Comparison of ENCODE assay signal across 28 mouse cellular contexts in genomic region chr1:65635315-65635714, GRCm38 (mm10).
"Had no signal": no experiment of that assay in that cellular context is flagged by ENCODE, and none has a peak within 500 bp of the region (broad histone marks: within the 10 kb centered on the region; RNA-seq: fewer than 3 reads in every experiment).

No protein-coding gene starts in this region.

- H3K36me3 ChIP-seq: embryonic facial prominence, embryonic 10.5 days; embryonic facial prominence, embryonic 12.5 days; embryonic facial prominence, embryonic 13.5 days; embryonic facial prominence, embryonic 15.5 days; forebrain, embryonic 10.5 days; forebrain, embryonic 12.5 days; forebrain, embryonic 15.5 days had no signal

- H3K27me3 ChIP-seq: embryonic facial prominence, embryonic 12.5 days; embryonic facial prominence, embryonic 13.5 days; embryonic facial prominence, embryonic 15.5 days; forebrain, embryonic 12.5 days; forebrain, embryonic 13.5 days; forebrain, embryonic 15.5 days had no signal

- H3K4me1 ChIP-seq: embryonic facial prominence, embryonic 10.5 days; embryonic facial prominence, embryonic 12.5 days; embryonic facial prominence, embryonic 13.5 days; embryonic facial prominence, embryonic 15.5 days; forebrain, embryonic 10.5 days; forebrain, embryonic 12.5 days; forebrain, embryonic 13.5 days; forebrain, embryonic 15.5 days had no signal

- DNase-seq: cerebellum, adult 8-10 months; cerebellum, adult 9-10 months; cerebellum, adult 9-11 months; cerebellum, postnatal 10 days; cerebellum, postnatal 14 days; cerebellum, postnatal 25 days; cerebellum, postnatal 36 days; embryo, embryonic 11 days; forebrain, postnatal 0 days; gastrocnemius, adult 2 months; gastrocnemius, postnatal 10 days; gastrocnemius, postnatal 14 days; gastrocnemius, postnatal 25 days; gastrocnemius, postnatal 36 days; heart, adult 11 months; heart, adult 18-20 months; heart, adult 2 months had no signal

- H3K9me3 ChIP-seq: embryonic facial prominence, embryonic 10.5 days; embryonic facial prominence, embryonic 12.5 days; embryonic facial prominence, embryonic 13.5 days; embryonic facial prominence, embryonic 15.5 days; forebrain, embryonic 10.5 days; forebrain, embryonic 12.5 days; forebrain, embryonic 13.5 days; forebrain, embryonic 15.5 days had no signal

- H3K4me2 ChIP-seq: embryonic facial prominence, embryonic 12.5 days; embryonic facial prominence, embryonic 13.5 days; embryonic facial prominence, embryonic 15.5 days; forebrain, embryonic 12.5 days; forebrain, embryonic 13.5 days; forebrain, embryonic 15.5 days had no signal

- H3K27ac ChIP-seq: embryonic facial prominence, embryonic 10.5 days; embryonic facial prominence, embryonic 12.5 days; embryonic facial prominence, embryonic 13.5 days; embryonic facial prominence, embryonic 15.5 days; forebrain, embryonic 10.5 days; forebrain, embryonic 12.5 days; forebrain, embryonic 13.5 days; forebrain, embryonic 15.5 days; gastrocnemius, adult 2 months; heart, adult 2 months had no signal

- H3K9ac ChIP-seq: embryonic facial prominence, embryonic 12.5 days; embryonic facial prominence, embryonic 13.5 days; embryonic facial prominence, embryonic 15.5 days; forebrain, embryonic 12.5 days; forebrain, embryonic 13.5 days; forebrain, embryonic 15.5 days; forebrain, postnatal 0 days had no signal

- H3K4me3 ChIP-seq: embryonic facial prominence, embryonic 10.5 days; embryonic facial prominence, embryonic 12.5 days; embryonic facial prominence, embryonic 13.5 days; embryonic facial prominence, embryonic 15.5 days; erythroblast, embryonic 14.5 days; forebrain, embryonic 10.5 days; forebrain, embryonic 12.5 days; forebrain, embryonic 13.5 days; forebrain, embryonic 15.5 days; gastrocnemius, adult 2 months; heart, adult 2 months had no signal

- ATAC-seq: forebrain, embryonic 13.5 days; forebrain, embryonic 14.5 days; forebrain, embryonic 15.5 days; forebrain, embryonic 16.5 days; forebrain, postnatal 0 days had no signal
